Mouse (Mus musculus) c-Kit-positive CD71-positive TER-119-negative erythroid progenitor cells, embryonic 14.5 days (primary cell): ENCODE results near the gene Emc9.
A peak's percentile ranks its signal among the peaks of the same experiment; 100 is the strongest.

Experiments used
- DNase-seq: peaks from one replicate; pipeline ENCODE4 v3.0.0-alpha.2; 2013; ENCODE audit warnings: low read depth

Gene Emc9

DNA sequence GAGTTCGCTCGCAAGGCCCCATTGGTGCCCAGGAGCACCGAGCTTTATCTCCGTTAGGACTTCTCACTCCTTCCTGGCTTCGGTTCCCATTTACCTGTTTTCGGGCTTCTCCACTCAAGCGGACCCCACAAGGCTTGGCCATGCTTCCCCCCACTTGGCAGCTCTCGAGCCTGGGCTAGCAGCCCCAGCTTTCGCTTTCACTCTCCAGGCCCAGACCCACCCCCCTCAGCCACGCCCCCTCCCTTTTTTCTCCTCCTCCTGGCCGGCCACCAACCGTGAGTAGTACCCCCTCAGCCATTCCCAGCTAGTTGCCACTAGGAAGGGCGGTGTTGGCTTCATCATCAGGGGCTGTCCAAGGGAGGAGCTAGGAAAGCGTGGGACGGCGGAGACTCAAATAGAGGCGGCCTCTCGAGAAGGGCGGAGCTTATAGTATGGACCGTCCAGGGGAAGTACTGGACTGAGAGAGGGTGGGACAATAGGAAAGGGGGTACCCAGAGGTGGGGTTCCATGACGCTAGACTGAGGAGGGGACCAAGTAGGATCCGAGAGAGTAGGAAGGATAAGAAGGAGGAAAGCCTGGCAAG lies 5.7 kb upstream of the Emc9 start, which contains the start of gene Psme2:
Gene Psme2 (minus strand): TSS at position 366 of the 583 bp plus-strand sequence.
- DNase-seq, result peak; percentile 91

- DNase-seq, result no peak
Observed at GRCm38 (mm10) chr14:55589771-55590448, 4.8 kb upstream of the Emc9 start.

GRCm38 (mm10) chr14:55589271-55589670 lies 4.2 kb upstream of the Emc9 start:
- DNase-seq, result no peak

DNA sequence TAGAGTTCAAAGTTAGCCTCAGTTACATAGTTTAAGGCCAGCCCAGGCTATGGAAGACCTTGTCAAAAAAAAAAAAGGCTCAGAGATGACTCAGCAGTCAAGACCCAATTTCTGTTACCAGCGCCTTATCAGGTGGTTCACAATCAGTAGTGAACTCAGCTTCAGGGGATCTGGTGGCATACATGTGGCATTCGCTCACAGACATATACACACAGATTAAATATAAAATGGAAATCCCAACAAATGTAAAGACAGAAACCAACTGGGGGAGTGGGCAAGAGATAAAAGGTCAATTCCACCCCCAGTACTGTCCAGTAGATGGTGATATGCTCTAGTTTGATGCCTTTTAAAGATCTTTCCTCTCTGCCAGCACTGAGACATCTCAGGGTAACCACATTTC lies 1.0 kb upstream of the Emc9 start:
- no peak for DNase-seq

- no peak for DNase-seq
Observed at GRCm38 (mm10) chr14:55585566-55585960, 461 bp upstream of the Emc9 start.

- DNase-seq, result no peak
Observed at GRCm38 (mm10) chr14:55584303-55584701, 800 bp downstream of the Emc9 start.

- DNase-seq, result no peak
Observed at GRCm38 (mm10) chr14:55581981-55582681, 3.0 kb downstream of the Emc9 start.

DNA sequence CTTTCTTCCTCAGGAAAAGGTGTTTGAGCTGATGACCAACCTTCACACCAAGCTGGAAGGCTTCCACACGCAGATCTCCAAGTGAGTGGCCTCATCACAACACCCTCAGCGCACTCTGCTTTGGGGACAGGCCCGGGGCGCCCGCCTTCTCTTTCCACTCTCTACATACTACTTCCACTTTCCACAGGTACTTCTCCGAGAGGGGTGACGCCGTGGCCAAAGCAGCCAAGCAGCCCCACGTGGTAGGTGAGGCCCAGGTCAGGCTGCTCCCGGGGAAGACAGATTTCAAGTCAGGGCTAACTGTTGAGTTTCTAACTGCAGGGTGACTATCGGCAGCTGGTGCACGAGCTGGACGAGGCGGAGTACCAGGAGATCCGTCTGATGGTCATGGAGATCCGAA lies 4.4 kb downstream of the Emc9 start:
- no peak for DNase-seq

GRCm38 (mm10) chr14:55579511-55580496 lies 5.3 kb downstream of the Emc9 start:
- DNase-seq, result no peak

DNA sequence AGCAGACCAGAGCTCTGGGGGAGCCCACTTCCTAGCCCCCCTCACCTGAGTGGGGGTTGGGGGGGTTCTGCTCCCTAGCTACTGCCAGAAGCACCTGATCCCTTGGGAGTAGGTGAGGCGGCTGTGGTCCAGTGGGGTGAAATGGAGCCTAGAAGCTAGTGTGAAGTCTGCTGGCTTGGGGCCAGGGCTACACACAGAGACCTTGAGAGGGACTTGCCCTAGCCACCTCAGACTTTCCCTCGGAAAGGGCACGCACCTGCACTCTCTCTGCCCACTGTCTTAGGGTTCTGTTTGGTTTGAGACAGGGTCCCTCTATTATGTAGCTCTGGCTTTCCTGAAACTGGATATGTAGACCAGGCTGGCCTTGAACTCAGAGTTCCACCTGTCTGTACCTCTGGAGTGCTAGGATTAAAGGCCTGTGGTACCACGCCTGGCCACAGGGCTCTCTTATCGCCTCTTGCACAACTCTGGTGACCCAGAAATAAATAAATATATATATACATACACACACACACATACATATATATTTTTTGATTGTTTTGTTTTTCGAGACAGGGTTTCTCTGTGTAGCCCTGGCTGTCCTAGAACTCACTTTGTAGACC lies 6.3 kb downstream of the Emc9 start:
- no peak for DNase-seq

GRCm38 (mm10) chr14:55577871-55578667 lies 7.0 kb downstream of the Emc9 start, which contains the start of gene Psme1:
TSS of gene Psme1 (plus strand) at chr14:55578123.
- peak; percentile 40 for DNase-seq

DNA sequence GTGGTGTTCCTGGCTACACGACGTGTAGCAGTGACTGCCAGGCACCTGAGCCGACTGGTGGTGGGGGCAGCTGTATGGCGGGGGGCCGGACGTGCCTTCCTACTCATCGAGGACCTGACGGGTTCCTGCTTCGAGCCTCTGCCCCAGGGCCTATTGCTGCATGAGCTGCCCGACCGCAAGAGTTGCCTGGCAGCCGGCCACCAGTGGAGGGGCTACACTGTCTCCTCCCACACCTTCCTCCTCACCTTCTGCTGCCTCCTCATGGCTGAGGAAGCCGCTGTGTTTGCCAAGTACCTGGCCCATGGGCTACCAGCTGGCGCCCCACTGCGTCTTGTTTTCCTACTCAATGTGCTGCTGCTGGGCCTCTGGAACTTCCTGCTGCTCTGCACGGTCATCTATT lies 8.7 kb downstream of the Emc9 start:
- DNase-seq, result no peak

DNA sequence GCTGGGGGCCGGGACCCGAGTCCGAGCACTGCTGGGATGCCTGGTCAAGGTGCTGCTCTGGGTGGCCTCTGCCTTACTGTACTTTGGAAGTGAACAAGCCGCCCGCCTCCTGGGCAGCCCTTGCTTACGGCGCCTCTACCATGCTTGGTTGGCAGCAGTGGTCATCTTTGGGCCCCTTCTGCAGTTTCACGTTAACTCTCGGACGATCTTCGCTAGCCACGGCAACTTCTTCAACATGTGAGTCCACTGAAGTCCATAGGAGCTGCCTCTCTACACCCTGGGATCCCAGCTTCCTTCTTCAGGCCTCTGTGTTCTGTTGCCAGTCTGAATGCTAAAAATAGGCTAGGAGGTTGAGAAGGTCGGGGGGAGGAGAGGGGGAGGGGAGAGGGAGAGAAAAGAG lies 9.4 kb downstream of the Emc9 start:
- DNase-seq, result no peak

DNA sequence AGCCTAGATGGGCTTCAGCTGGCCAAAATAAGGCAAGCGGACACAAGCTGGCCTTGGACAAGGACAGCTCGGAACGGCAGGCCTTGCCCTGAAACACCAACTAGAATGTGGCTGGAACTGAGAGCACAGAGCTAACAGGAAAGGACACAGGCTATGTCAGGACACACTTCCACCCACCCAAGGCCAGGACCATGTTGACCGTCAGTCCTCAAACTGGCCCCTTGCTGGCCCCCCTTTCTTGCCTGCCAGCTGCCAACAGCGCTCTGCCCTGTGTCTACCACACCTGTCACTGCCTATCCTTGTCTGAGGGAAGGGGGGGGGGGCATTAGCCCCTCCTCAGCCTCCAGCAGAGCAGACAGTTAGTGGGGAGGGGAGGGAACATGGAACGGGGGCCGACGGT lies 9.8 kb downstream of the Emc9 start, which contains the start of gene Fitm1:
Gene Fitm1 (plus strand): TSS at position 316 of the 400 bp plus-strand sequence.
- no peak for DNase-seq

DNA sequence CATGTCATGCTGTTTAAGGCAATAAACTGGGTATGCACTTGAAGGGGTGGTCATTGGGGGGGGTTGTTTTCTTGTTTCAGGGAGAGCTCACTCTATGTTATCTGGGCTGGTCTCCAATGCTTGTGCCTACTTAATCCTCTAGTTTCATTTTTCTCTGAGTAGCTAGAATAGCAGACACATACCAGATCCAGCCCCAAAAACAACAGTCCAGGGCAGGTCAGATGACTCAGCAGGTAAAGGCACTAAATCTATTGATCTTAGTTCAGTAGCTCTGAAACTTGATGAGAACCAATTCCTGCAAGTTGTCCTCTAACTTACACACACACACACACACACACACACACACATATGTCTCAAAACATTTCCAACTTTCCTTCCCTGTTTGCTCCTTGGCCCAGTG lies 13.3 kb downstream of the Emc9 start:
- no peak for DNase-seq

DNA sequence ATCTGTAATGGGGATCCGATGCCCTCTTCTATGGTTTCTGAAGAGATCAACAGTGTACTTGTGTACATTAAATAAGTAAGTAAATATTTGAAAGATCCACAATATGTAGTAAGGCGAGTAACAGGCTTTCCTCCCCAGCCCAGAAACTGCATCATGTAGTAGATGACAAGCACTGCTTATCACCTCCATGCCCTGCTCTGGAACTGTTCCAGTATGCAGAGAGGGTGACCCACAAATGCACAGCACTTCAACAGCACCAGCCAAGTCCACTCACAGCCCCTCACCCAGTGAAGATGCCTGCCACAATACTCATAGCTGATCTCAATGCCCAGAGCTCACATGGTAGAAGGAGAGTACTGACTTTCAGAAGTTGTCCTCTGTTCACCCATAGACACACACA lies 14.5 kb downstream of the Emc9 start:
- no peak for DNase-seq

DNA sequence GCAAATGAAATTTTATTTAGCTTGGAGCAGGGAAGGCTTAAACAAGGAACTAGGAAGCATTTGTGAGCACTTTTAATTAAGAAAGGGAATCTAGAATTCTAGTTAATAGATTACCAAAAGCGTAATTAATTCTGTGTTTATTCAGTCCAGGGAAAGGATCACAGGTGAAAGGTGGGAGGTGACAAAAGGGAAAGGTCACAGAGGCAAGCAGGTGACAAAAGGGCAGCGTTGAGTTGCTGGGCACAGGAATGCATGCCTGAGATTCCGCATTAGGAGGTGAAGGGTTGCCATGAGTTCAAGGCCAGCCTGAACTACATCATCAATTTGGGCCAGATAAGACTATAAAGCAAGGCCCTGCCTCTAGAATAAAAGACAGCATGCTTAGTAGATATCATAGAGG lies 17.6 kb downstream of the Emc9 start:
- no peak for DNase-seq

DNA sequence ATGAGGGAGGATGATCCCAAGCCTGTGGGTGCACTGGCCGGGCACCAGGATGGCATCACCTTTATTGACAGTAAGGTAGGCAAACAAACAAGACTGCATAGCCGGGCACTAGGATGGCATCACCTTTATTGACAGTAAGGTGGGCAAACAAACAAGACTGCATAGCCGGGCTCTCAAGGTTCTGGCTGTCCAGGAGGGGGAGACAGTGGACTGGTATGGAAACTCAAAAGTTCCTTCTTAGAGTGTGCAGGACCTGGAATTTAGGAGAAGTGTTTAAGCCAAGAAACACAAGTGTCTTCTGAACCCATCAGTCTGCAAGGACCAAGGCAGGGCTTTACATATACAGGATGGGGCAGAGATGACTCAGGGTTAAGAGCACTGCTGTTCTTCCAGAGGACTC lies 19.4 kb downstream of the Emc9 start:
- DNase-seq, result no peak

- no peak for DNase-seq
Observed at GRCm38 (mm10) chr14:55563249-55563648, 21.9 kb downstream of the Emc9 start.

DNA sequence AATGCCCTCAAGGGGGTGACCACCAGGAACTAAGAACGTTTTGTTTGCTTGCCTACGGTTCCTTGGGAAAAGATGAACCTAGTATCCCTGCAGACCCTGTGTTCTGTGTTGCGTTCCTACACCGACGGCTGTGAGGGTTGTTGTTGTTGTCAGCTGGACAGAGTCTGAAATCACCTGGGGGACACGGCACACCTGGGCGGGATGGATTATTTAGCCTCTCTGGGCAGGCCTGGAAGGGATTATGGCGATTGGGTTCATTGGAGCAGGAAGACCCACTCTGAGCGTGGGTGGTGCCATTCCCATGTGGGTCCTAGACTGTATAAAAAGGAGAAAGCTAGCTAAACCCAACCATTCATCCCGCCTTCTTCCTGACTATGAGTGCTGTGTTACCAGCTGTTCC lies 23.2 kb downstream of the Emc9 start:
- DNase-seq, result no peak
